Mouse (Mus musculus): ENCODE measurements around the gene Nipsnap2.

GRCm38 (mm10) chr5:129778348-129778995 lies 53.6 kb downstream of the Nipsnap2 start:
- no peak for TF ChIP-seq CTCF (IDR thresholded peaks at IDR 0.05; ENCODE audit: extremely low read depth, insufficient read depth, insufficient read length, insufficient replicate concordance)
- TF ChIP-seq POLR2A (IDR thresholded peaks at IDR 0.05; ENCODE audit: low read depth, low read length): no peak
